Mouse (Mus musculus) lung, postnatal 0 days (tissue): ENCODE data around the gene Il18rap.
A peak's percentile ranks its signal among the peaks of the same experiment; 100 is the strongest.

Source experiments
- CTCF ChIP-seq: IDR thresholded peaks from 2 replicates; pipeline ENCODE4 v1.5.1; 2016; ENCODE audit warnings: antibody characterized with exemption, mild to moderate bottlenecking
- EP300 ChIP-seq: IDR thresholded peaks from 2 replicates; pipeline ENCODE4 v1.6.1; 2016; ENCODE audit warnings: antibody characterized with exemption, mild to moderate bottlenecking, control low read depth

- TF ChIP-seq CTCF (peak; percentile 84), EP300 (no peak)
Measured at GRCm38 (mm10) chr1:40579784-40580183, 64.6 kb downstream of the Il18rap start, which contains the start of gene Slc9a4.
